Mouse (Mus musculus) cortical plate, adult 2 months (tissue): ENCODE measurements around the gene Plekhm3.

Experiments
- CTCF ChIP-seq: fragments of 200-500 bp; IDR thresholded peaks from 2 replicates; pipeline ENCODE4 v1.5.1; 2011; ENCODE audit warnings: mild to moderate bottlenecking, control low read depth, low read length; ENCODE audit not compliant: insufficient read depth; ENCODE audit errors: extremely low read depth
- POLR2A ChIP-seq: fragments of 200-500 bp; IDR thresholded peaks from 2 replicates; pipeline ENCODE4 v1.6.1; 2011; ENCODE audit warnings: mild to moderate bottlenecking, low read length, control low read depth; ENCODE audit not compliant: insufficient read depth; ENCODE audit errors: extremely low read depth

DNA sequence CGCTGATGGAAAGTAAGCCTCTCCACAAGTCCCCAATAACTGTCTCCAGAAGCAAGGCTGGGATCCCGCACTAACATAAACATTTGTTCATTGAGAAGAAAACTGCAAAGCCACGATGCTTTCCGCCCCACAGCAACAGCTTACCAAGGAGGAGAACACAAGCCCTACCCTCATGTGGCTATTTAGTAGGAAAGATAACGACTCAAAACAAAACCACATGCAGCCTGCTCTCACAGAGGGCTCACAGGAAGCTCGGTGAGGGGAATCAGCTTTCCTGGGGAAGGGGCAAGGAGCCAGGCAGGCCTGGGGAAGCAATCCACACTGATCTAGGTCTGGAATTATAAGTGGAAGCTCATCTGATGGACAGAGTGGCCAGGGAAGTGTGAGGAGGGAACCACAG is 72.6 kb downstream of the Plekhm3 start:
- TF ChIP-seq CTCF: no peak
- TF ChIP-seq POLR2A: no peak
